Mouse (Mus musculus) embryonic facial prominence, embryonic 14.5 days (tissue): ENCODE data around the gene Cadm1. TPM values are rescaled to one million over a fixed set of nuclear protein-coding genes. Genes with fewer than 3 reads are reported as not detected.
A peak's percentile ranks its signal among the peaks of the same experiment; 100 is the strongest.

Experiments used
- ATAC-seq: fragments of 200-750 bp; cut with Nextera tagmentation; 2 replicates; pipeline ENCODE4 v1.8.0; 2017; ENCODE audit warnings: low read depth, moderate number of reproducible peaks, moderate TSS enrichment
- DNase-seq: peaks from one replicate; pipeline ENCODE4 v3.0.0-alpha.2; 2015; ENCODE audit warnings: low spot score
- H3K27ac ChIP-seq: fragments of 300-500 bp; sonication (generic); replicated peaks from 2 replicates; pipeline ENCODE4 v1.5.1; 2014; ENCODE audit warnings: low read depth, mild to moderate bottlenecking, low read length, moderate library complexity
- H3K27me3 ChIP-seq: fragments of 300-500 bp; sonication (generic); replicated peaks from 2 replicates; pipeline ENCODE4 v1.6.1; 2014; ENCODE audit warnings: low read length; ENCODE audit not compliant: control insufficient read depth, insufficient read depth
- H3K36me3 ChIP-seq: fragments of 300-500 bp; sonication (generic); 2 replicates; pipeline ENCODE4 v1.6.1; 2014; ENCODE audit warnings: low read length, mixed read lengths; ENCODE audit not compliant: control insufficient read depth, insufficient read depth
- H3K4me1 ChIP-seq: fragments of 300-500 bp; sonication (generic); 2 replicates; pipeline ENCODE4 v1.6.1; 2014; ENCODE audit warnings: antibody characterized with exemption, low read length; ENCODE audit not compliant: control insufficient read depth, insufficient read depth
- H3K4me2 ChIP-seq: fragments of 300-500 bp; sonication (generic); 2 replicates; pipeline ENCODE4 v1.6.1; 2014; ENCODE audit warnings: low read depth, mild to moderate bottlenecking, low read length, moderate library complexity, mixed read lengths
- H3K4me3 ChIP-seq: fragments of 300-500 bp; sonication (generic); 2 replicates; pipeline ENCODE4 v1.5.1; 2014; ENCODE audit warnings: low read depth, mild to moderate bottlenecking, low read length
- H3K9ac ChIP-seq: fragments of 300-500 bp; sonication (generic); 2 replicates; pipeline ENCODE4 v1.6.1; 2014; ENCODE audit warnings: low read depth, mild to moderate bottlenecking, low read length, moderate library complexity, mixed read lengths
- H3K9me3 ChIP-seq: fragments of 300-500 bp; sonication (generic); 2 replicates; pipeline ENCODE4 v1.6.1; 2016; ENCODE audit warnings: low read length; ENCODE audit not compliant: control insufficient read depth
- WGBS: fragments of 180-500 bp; shearing (Covaris S2); extraction: QIAGEN DNeasy Blood & Tissue Kit; methylation state at CpG from one replicate; pipeline ENCODE4 v1.1.7; 2014; 5-methylcytosine and 5-hydroxymethylcytosine counted together
- polyA plus RNA-seq: library from polyadenylated mRNA; unstranded; fragments of >200 nt; fragmentation: Nextera tagmentation; extraction: Ambion mirVana; gene quantifications from 2 replicates; pipeline ENCODE4 v1.2.1, GENCODE M21; 2014

Gene Cadm1
- polyA plus RNA-seq, 1 experiment from 2014 or later, result 76.2 TPM

GRCm38 (mm10) chr9:47534573-47535475, 4.9 kb downstream of the Cadm1 start:
- H3K9ac ChIP-seq, result no peak overlapping the region
- no peak overlapping the region for H3K4me2 ChIP-seq
- no peaks in the 10 kb centered on the region for H3K9me3 ChIP-seq
- no peaks in the 10 kb centered on the region for H3K36me3 ChIP-seq
- no peak overlapping the region for H3K27ac ChIP-seq
- H3K4me1 ChIP-seq, result 0 out of 2 replicates have a peak, but pooled peaks cover 13% of the 10 kb centered on the region
- ATAC-seq, result no peak
- no peak for DNase-seq
- 80% methylated on average over 11 of the region's 11 CpGs for WGBS
- peaks cover 17% of the 10 kb centered on the region; the same call in 1 of the 2 replicates for H3K27me3 ChIP-seq
- no peak overlapping the region for H3K4me3 ChIP-seq

DNA sequence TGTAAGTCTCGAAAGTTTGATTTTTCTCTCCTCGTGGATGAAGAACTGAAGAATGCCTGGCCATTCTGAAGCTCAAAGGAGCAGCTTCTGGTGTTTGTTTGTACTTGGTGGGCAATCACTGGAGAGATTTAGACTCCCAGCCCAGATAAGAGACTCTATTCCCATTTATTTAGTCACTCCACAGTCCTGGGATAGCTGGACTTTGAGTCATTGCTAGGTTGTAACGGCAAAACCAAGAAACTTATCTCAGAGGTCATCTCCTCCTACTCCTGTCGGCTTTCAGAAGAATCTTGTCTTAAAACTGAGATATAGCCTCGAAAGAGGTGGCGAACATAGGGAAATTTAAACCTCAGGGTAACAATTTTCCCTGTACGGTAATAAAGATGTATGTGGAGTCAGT, 15.3 kb downstream of the Cadm1 start:
- Histone ChIP-seq H3K4me2 (peak overlapping the region; percentile 38), H3K4me1 (peaks cover 18% of the 10 kb centered on the region), H3K36me3 (0 out of 2 replicates have a peak, but pooled peaks cover 5% of the 10 kb centered on the region), H3K4me3 (0 out of 2 replicates have a peak overlapping the region, but pooled peaks have one; percentile 4), H3K27me3 (0 out of 2 replicates have a peak, but pooled peaks cover 3% of the 10 kb centered on the region), H3K9ac (no peak overlapping the region; the same call in 1 of the 2 replicates), H3K27ac (no peak overlapping the region), H3K9me3 (no peaks in the 10 kb centered on the region)
- WGBS, result 53% methylated on average over 7 of the region's 7 CpGs
- DNase-seq, result no peak
- ATAC-seq, result no peak

DNA sequence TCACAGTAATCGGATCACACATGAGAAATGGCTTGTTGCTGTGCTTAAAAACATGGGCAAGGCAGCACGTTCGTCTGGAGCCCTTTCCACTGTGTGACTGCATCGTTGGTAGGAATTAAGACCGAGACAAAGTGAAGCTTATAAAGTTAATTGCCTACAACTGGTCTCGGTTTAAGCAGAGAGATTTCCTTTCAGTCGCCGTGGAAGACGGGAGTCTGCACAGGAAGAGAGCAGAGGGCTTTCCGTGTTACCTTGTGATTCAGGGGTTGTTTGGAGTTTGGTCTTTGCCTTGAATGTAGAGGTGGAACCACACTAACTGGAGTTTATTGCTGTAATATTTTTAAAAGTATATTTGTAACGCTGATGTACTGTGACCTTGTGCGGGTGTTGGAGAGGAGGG, 15.7 kb downstream of the Cadm1 start:
- no peak for DNase-seq
- Histone ChIP-seq H3K9me3 (no peaks in the 10 kb centered on the region), H3K4me1 (peaks cover 18% of the 10 kb centered on the region), H3K4me3 (0 out of 2 replicates have a peak overlapping the region, but pooled peaks have one; percentile 4), H3K4me2 (peak overlapping the region; percentile 38), H3K36me3 (0 out of 2 replicates have a peak, but pooled peaks cover 5% of the 10 kb centered on the region), H3K27me3 (0 out of 2 replicates have a peak, but pooled peaks cover 3% of the 10 kb centered on the region), H3K27ac (no peak overlapping the region), H3K9ac (no peak overlapping the region; the same call in 1 of the 2 replicates)
- 21% methylated on average over 12 of the region's 12 CpGs for WGBS
- no peak for ATAC-seq

DNA sequence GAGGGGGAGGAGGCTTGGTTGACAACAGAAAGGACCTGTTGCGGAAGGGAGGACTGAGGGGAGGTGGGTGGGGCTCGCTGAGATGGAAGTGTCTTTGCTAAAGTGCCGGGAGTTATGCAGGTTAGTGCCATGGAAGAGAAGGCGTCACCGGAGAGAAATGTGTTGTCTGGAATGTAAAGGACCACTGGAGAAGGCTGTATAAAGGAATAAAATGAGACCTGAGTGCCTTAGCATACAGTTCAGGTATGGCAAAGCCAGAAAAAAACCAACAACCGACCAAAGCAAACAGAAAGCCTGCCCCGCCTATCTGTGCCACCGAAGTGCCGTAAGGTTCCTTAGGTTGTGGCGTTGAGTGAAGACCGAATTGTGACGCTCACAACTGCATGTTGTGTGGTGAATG, 18.4 kb downstream of the Cadm1 start:
- peaks cover 18% of the 10 kb centered on the region for H3K4me1 ChIP-seq
- no peak overlapping the region for H3K27ac ChIP-seq
- no peak overlapping the region for H3K4me2 ChIP-seq
- H3K36me3 ChIP-seq, result 0 out of 2 replicates have a peak, but pooled peaks cover 5% of the 10 kb centered on the region
- no peaks in the 10 kb centered on the region for H3K9me3 ChIP-seq
- no peak for ATAC-seq
- H3K4me3 ChIP-seq, result no peak overlapping the region
- no peak for DNase-seq
- H3K9ac ChIP-seq, result no peak overlapping the region
- 0 out of 2 replicates have a peak, but pooled peaks cover 3% of the 10 kb centered on the region for H3K27me3 ChIP-seq
- WGBS, result 94% methylated on average over 12 of the region's 12 CpGs

- 0 out of 2 replicates have a peak, but pooled peaks cover 3% of the 10 kb centered on the region for H3K27me3 ChIP-seq
- 91% methylated on average over 5 of the region's 5 CpGs for WGBS
- 0 out of 2 replicates have a peak, but pooled peaks cover 5% of the 10 kb centered on the region for H3K36me3 ChIP-seq
- no peak overlapping the region for H3K9ac ChIP-seq
- H3K9me3 ChIP-seq, result no peaks in the 10 kb centered on the region
- H3K4me2 ChIP-seq, result no peak overlapping the region
- H3K27ac ChIP-seq, result no peak overlapping the region
- peaks cover 18% of the 10 kb centered on the region for H3K4me1 ChIP-seq
- ATAC-seq, result no peak
- no peak overlapping the region for H3K4me3 ChIP-seq
- no peak for DNase-seq
These were observed 18.9 kb downstream of the Cadm1 start for GRCm38 (mm10) chr9:47548916-47549315.

DNA sequence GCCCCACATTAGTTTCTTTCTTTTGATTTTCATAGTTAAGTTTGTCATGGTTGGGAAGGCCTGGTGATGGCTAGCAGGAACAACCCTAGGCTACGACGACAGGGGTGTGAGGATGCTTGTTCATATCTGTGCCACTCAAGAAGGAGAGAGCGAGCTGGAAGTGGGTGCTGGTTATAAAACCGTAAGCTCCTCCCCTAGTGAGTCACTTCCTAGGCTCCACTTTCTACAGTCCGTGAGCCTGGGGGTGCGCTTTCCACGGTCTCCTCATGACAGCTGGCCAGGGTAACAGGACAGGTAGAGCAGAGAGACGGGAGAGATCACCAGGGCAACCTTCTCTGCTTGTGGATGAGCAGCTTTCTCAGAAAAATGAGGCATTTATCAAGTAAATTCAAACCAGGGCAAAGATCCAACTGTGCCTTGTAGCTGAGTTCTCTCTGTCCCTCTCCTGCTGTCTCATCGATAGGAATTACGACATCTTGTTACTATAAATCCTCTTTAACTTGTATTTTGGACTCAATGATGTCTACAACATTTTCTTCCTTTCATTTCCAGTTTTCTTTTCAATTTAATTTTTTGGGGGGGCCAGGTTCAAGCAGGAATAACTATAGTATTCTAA, 23.1 kb downstream of the Cadm1 start:
- H3K4me1 ChIP-seq, result no peaks in the 10 kb centered on the region; the same call in 1 of the 2 replicates
- no peak overlapping the region for H3K27ac ChIP-seq
- DNase-seq (no peak), ATAC-seq (no peak)
- no peaks in the 10 kb centered on the region for H3K9me3 ChIP-seq
- H3K9ac ChIP-seq, result no peak overlapping the region
- H3K27me3 ChIP-seq, result no peaks in the 10 kb centered on the region
- H3K4me2 ChIP-seq, result no peak overlapping the region
- H3K4me3 ChIP-seq, result no peak overlapping the region
- 0 out of 2 replicates have a peak, but pooled peaks cover 5% of the 10 kb centered on the region for H3K36me3 ChIP-seq
- 85% methylated on average over 10 of the region's 10 CpGs for WGBS

- H3K9me3 ChIP-seq, result peaks cover 5% of the 10 kb centered on the region; the same call in 1 of the 2 replicates
- H3K36me3 ChIP-seq, result no peaks in the 10 kb centered on the region
- no peaks in the 10 kb centered on the region for H3K27me3 ChIP-seq
- H3K4me1 ChIP-seq, result no peaks in the 10 kb centered on the region; the same call in 1 of the 2 replicates
- 84% methylated on average over 3 of the region's 3 CpGs for WGBS
- H3K4me3 ChIP-seq, result no peak overlapping the region
- no peak overlapping the region for H3K4me2 ChIP-seq
- DNase-seq, result no peak
- H3K27ac ChIP-seq, result no peak overlapping the region
- ATAC-seq, result no peak
- H3K9ac ChIP-seq, result no peak overlapping the region
These were observed 30.8 kb downstream of the Cadm1 start for GRCm38 (mm10) chr9:47560726-47561125.

GRCm38 (mm10) chr9:47561596-47561995, 31.6 kb downstream of the Cadm1 start:
- Histone ChIP-seq H3K27ac (no peak overlapping the region), H3K4me3 (no peak overlapping the region), H3K9me3 (peaks cover 5% of the 10 kb centered on the region; the same call in 1 of the 2 replicates), H3K27me3 (no peaks in the 10 kb centered on the region), H3K9ac (no peak overlapping the region), H3K4me2 (no peak overlapping the region), H3K4me1 (no peaks in the 10 kb centered on the region; the same call in 1 of the 2 replicates), H3K36me3 (no peaks in the 10 kb centered on the region)
- ATAC-seq (no peak), DNase-seq (no peak)
- WGBS, result 86% methylated on average over 4 of the region's 4 CpGs
